Mouse (Mus musculus): Measurements from ENCODE around the gene Foxg1.

Foxg1 gene

DNA sequence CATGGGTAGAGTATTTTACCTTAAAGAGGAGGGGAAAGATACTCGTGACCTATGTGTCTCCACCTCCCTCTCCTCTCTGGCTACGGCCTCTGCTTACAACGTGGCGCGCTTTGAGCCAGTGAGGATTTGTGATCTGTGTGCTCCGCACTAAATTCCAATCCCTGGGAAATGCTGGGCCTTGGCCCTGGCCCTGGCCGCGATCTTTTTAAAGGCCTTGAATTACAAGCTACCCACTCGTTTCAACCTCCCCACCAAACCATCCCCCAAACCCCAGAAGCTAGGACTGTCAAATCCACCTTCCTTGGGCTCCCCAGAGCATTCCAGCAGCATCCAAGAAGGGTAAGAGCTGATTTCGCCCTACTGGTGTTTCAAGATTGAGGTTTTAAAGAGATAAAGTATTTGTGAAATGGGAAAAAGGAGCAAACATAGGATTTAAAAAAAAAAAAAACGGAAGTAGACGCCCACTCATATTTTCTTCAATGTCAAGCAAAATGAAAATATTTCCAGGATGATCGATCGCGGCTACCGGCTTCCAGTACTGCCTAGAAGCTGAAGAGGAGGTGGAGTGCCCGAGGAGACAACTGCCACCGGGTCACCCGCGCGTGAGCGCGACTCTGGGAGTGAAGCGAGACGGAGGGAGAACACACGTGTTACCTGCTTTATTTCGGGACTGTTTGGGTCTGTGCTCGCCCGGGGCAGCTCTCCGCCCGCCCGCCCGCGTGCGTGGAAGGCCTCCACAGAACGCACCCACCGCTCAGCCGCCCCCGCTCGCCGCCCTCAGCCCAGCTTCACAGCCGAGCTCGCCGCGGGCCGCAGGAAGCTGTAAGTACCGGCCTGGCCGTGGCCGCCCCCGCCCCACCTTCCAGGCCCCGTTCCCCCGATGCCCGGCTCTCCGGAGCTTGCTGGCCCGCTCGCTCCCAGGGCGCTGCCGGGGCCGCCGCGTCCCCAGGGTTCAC is at the start of gene Foxg1:
TSS of gene Foxg1 (plus strand) at position 96 of the 956 bp plus-strand sequence.
- peak; percentile 56 for DNase-seq (ENCODE audit: low spot score)

DNA sequence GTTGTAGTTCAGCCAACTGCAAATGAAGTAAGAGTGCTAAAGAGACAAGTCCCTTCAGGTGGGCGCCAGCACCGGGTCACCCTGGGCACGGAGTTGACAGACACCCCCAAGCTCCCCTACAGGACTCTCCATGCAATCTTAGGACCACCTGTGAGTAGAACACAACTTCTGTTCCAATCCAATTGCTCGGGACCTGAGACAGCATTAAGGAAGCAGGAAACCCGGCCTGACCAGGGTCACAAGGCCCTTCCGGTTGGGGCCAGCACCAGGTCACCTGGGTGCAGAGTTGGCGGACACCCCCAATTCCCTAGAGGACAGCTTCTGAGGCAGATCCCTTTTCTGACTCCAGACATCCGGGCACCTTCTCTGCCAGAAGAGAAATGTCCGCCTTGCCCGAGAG is 32.8 kb upstream of the Foxg1 start:
- DNase-seq (ENCODE audit: low spot score) = no peak

DNA sequence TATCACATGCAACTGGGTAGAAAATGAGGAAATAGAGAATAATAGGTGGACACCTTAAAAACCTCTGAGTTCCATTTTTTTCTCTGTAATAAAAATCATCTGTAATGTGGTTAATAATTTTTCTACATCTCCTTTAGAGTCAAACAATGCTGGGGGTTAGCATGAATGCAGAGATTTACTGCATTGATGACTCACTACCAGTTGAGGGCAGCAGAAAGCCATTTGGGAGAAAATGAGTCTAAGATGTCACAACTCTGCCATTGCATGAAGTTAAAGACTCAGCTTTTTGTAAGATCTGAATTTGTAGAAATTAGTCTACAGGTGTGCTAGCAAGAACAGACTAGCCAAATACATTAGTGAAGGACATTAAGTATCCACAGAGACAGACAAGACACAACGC is 13.5 kb upstream of the Foxg1 start:
- no peak for DNase-seq (ENCODE audit: low spot score)

DNA sequence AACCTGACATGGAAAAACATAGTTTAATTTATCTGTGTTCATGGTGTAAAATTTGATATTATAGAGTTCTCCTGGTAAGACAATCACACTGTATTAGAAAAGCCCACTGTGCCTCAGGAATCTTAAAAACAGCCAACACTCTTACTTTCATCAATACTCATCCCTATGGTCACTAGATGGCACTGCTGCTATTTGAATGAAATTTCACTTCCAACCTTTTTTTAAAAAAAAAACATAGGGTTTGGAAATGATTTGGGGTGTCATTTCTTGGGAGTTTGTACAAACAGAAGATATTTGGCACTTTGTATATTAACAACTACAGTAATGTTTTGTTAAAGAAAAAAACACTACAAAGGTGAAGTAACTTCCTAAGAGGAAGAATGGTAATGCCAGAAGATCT is 10.3 kb upstream of the Foxg1 start:
- DNase-seq (ENCODE audit: low spot score) = peak; percentile 58

DNA sequence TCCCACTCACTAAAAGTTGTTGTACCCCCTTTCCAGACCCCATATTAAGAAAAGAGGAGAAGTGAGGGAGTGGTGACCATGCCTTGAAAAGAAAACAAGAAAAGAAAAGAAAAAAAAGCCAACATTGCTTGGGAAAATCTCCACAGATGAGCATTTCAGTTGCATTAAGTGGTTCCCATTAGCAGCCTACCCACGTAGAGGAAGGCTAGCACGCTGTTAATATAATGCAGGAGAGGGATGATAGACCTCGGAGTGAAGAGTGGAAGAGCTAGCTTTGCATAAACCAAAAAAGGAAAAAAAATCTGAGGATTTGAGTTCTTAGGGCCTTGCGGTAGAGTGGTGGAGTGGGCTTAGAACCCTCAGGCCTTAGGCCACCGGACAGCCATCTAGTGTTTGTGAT is 9.3 kb upstream of the Foxg1 start:
- DNase-seq (ENCODE audit: low spot score) = no peak

DNA sequence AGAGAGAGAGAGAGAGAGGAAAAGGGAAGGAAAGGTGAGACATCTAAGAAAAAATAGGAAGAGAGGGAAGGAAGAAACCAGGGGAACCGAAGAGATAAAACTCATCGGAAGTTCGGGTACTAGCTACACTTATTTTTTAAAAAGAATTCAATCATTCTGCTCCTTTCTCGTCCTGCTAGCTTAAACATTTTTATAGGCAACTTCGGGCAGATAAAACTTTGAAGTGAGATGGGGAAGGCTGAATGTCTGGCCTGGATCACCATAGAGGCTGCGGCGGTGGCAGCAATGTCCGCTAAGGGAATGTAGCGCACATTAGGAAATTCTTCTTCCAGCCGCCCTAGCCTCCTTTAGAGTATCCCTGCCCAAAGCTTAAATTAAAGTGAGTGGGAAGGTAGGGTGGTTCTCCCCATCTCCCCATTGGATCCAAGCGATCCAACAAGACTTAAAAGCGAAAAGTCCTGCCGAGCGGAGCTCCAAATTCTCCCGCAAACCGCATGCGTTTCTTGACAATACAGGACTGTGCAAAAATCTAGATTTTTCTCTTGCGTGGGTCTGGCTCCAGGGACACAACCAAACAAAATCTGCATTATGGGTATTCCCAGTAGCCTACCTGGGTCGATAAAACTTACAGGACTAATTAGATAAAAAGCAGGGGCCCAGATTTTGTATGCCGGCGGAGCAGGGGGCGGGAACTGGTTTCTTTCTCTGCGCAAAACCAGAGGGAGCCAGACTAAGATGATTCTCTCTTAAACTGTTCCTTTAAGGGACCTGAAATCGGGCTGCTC is 8.4 kb upstream of the Foxg1 start:
- DNase-seq (ENCODE audit: low spot score) = no peak

DNA sequence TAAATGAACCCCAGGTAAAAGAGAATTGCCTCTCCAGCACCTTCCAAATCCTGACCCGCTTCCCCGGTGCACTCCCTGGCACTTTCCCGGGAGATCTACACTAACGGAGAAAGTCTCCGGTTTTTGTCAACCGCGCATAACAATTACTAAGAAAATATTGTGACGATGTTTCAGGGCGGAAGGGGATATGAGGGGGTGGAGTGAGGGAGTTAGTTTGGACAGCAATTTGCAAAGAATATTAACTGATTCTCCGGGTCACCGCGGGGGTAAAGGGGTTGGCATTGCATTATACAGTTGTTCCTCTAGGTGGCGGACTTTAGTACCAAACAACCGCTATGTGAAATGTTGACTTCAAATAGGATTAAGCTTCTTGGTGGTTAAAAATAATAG is 7.9 kb upstream of the Foxg1 start:
- DNase-seq (ENCODE audit: low spot score) = peak; percentile 66

DNA sequence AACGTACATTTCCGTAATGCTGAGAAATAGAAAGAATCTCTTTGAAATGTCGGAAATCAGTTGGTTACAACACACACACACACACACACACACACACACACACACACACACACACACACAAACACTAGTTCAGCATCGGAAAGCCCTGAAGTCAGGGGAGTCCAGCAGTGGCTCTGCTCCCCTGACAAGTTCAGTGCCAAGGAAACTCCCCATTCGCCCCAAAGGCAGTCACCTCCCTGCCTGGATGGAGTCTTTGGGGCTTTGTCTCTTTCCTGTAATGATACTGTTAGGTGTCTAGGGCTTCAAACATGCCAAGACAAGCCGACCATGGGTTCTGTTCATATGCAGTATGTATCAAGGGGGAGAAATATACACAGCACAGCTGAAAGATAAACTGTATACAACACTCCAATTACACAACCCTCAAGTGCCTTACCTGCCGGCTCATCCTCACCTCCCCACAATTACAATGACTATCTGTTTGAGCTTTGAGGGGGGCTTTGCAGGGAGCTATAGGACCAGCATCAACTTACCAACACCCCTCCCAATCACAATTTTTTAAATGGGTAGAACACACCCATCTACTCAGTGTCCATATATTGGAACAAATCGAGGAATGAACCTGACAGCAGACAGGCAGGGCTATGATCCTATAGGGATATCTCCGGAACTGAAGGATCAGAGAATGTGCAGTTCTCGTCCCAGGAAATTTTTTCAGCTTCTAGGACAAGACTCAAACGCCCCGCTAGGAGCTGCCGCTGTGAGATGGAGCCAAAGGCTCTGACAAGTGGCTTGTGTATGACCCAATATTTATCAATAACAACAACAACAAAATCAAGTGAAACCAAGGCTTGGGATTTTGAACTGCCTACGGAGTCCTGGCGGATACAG is 6.8 kb upstream of the Foxg1 start:
- DNase-seq (ENCODE audit: low spot score) = no peak

DNA sequence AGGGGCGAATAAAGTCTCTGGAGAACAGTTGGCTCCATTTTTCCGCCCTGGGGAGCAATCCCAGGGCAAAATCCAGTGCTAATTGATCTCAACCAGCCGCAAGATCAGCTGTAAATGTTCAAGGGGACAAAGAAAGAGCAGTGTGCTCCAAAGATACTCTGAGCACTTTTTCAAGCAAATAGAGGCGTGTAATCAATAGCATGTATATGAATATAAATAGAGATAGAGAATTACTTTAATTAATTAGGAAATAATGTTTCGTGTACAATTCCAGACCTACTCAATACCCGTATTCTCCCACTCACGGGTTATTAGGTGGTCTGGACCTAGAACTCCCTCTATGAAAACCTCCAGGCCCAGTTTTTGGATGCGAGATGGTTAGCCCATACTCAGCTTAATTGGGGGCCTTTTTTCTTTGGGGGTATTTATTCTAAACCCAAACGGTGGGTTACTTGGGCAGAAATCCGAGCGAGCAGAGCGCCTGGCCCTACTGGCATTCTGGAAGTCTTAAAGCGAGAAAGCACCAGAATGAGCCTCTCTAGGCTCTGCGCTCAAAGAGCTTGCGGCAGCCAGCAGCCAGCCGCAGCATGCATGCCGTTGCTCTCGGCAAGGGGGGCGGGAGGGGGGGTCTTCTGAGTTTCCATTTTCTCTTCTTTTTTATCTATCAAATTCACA is 6.0 kb upstream of the Foxg1 start:
- no peak for DNase-seq (ENCODE audit: low spot score)

DNA sequence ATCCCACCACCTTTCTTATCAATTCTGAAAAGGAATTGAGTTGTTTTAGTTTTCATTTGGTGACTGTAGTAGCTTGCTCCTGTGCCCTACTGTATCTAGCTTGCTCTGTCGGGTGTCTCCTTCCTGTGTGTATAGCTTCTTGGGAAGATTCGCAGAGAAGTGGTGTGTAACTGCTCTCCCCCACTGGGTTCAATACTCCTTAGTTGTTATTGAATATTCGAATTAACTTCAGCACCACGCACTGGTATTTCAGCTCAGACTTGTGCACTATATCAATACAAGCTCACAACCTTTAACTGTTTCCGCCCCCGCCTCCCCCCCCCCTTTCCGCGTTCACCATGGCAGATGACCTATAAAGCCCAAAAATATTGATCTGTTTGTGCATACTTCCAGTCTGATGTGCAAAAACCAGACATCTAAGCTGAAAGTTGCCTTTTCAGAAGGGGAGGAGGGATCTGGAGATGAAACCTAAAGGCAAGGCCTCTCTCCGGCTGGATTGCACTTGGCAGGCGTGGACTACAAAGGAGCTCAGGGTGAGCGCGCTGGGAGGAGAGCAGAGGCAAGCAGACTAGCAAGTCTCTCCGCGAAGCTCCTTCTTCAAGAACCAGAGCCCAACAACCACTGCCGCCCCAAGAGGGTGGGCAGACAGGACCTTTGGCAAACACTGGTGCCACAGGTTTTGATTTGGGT is 5.0 kb upstream of the Foxg1 start:
- peak; percentile 63 for DNase-seq (ENCODE audit: low spot score)

DNA sequence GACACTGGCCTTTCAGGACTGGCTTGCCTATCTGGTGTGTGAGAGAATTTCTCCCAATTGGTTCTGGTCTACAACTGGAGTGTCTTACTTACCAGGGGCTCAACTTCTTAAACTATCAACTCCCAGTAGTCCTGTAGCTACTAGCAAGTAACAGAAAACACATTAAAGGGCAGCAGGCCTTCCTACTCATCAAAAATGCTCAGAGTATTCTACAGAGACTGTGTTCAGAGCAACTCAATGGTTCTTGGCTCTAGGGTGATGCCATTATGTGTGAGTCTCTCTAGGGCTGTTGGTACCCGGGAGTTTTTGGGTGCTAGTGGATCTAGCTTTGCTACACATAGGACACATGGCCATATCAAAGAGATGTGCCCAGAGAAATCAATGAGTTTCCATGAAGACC is 3.5 kb upstream of the Foxg1 start:
- DNase-seq (ENCODE audit: low spot score) = no peak

DNA sequence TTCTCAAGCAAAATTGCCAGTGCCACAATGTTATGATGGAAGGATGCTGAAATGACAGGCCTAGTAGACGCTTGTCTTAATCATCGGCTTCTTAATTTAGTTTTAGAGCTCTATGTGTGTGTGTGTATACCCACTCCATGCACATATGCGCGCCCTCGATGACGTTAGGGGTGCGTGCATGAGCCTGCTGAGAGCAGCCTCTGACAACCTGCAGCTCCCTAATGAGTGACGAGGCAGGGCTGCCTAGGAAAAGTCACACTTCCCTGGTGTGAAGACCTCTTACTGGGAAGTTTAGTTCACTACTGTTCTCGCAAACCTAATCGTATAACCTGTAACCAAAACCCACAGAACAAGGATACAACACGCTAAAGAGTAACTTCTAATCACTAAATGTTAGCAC is 3.0 kb upstream of the Foxg1 start:
- DNase-seq (ENCODE audit: low spot score) = peak; percentile 43

DNA sequence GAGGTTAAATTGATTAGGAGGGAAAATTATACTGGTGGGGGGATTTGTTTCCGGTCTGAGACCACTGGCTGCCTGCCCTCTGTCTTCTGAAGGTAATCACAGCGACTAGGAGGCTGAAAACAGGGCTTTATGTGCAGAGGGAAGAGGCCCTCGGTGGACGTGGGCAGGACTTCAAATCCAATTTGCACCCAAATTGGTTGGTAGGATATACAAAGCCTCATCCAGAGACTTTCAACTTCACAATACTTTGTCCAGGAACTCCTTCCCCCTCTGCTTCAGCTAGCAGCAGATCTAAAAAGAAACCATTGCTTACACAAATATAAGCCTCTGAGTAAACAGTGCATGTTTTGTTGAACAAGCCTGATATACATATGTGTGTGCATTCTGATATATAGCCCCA is 2.0 kb upstream of the Foxg1 start:
- peak; percentile 23 for DNase-seq (ENCODE audit: low spot score)

DNA sequence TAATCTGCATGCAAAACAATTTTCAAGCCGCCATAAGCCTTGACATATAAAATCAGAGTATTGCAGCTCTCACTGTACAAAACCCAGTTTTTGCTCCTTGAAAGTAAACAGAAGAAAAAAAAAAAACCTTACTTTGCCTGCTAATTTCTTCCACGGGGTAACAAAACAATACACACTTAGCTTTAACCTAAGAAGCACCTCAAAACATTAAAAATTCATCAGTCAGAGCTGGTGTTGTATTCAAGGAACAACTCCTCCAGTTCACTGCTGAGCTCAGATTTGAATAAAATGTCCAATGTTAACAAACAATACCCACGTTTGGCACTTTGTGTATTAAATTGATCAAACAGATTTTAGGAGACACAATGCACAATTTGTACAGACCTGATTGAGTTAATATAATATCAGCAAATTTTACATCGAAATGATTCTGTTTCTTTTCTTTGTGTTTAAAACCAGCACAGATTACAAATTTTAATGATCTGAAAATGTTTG is 1.4 kb upstream of the Foxg1 start:
- no peak for DNase-seq (ENCODE audit: low spot score)

DNA sequence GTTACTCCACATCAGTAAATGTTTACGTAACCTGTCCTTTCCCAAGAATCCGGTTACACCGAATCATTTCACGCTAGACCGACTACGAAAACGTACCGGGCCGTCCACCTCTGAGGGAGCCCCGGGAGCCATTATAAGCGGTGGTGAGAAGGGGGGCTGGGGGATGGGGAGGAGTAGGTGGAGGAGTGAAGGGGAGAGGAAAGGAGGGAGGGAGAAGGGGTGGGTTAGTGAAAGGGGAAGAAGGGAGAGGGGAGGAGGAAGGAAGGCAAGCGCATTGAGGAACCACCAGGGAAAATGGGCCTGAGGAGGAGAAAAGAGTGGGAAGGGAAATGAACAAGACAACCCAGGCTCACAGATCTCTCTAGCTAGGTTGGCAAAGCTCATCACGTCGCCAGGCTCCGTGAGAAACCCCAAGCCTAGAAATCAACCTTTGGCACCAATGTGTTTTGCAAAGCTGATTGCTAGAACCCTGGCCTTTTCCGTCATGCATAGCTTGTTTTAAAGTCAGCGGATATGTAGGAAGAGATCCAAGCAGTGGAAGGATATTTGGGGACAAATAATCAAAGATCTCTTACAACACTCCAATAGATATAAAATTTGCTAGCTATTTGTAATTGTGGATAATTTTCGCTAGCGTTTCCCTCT is 617 bp upstream of the Foxg1 start:
- DNase-seq (ENCODE audit: low spot score) = peak; percentile 45

DNA sequence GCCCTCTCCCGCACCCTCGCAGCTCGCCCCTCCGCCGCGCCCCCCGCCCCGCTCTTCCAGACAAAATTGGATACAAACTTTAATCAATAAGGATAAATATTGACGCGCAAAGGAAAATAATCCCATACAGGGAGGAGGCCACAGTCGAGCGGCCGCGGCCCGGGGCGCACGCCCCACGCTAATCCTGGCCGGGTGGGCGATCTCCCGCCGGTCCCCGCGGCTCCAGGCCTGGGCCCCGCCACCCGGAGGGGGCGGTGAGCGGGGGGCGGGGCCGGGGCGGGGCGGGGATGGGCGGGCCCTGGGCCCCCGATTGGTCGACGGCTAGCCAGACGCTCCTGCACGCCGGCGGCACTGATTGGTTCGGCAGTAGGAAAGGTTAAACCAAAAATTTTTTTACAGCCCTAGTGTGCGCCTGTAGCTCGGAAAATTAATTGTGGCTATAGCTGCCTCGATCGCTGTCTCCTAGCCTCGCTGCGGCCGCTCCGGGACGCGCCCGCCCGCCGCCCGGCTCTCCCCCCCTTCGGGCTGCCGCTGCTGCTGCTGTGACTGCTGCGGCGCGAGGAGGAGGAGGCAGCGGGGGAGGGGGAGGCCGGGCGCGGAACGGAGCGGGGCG is 1.2 kb downstream of the Foxg1 start:
- peak; percentile 86 for DNase-seq (ENCODE audit: low spot score)

DNA sequence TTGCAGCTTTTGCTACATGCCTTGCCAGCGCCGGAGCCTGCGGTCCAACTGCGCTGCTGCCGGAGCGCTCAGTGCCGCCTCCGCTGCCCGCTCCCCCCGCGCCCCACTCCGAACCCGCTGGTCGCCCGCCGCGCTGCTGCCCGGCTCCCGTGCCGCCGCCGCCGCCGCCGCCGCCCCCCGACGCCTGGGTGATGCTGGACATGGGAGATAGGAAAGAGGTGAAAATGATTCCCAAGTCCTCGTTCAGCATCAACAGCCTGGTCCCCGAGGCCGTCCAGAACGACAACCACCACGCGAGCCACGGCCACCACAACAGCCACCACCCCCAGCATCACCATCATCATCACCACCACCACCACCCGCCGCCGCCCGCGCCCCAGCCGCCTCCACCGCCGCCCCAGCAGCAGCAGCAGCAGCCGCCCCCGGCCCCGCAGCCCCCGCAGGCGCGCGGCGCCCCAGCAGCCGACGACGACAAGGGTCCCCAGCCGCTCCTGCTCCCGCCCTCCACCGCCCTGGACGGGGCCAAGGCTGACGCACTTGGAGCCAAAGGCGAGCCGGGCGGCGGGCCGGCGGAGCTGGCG is 1.9 kb downstream of the Foxg1 start:
- DNase-seq (ENCODE audit: low spot score) = peak; percentile 23

DNA sequence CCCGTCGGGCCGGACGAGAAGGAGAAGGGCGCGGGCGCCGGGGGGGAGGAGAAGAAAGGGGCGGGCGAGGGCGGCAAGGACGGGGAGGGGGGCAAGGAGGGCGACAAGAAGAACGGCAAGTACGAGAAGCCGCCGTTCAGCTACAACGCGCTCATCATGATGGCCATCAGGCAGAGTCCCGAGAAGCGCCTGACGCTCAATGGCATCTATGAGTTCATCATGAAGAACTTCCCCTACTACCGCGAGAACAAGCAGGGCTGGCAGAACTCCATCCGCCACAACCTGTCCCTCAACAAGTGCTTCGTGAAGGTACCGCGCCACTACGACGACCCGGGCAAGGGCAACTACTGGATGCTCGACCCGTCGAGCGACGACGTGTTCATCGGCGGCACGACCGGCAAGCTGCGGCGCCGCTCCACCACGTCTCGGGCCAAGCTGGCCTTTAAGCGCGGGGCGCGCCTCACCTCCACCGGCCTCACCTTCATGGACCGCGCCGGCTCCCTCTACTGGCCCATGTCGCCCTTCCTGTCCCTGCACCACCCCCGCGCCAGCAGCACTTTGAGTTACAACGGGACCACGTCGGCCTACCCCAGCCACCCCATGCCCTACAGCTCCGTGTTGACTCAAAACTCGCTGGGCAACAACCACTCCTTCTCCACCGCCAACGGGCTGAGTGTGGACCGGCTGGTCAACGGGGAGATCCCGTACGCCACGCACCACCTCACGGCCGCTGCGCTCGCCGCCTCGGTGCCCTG is 2.6 kb downstream of the Foxg1 start, which contains the start of gene Gm43517:
TSS of gene Gm43517 (plus strand) at position 299 of the 755 bp plus-strand sequence.
- DNase-seq (ENCODE audit: low spot score) = peak; percentile 48

DNA sequence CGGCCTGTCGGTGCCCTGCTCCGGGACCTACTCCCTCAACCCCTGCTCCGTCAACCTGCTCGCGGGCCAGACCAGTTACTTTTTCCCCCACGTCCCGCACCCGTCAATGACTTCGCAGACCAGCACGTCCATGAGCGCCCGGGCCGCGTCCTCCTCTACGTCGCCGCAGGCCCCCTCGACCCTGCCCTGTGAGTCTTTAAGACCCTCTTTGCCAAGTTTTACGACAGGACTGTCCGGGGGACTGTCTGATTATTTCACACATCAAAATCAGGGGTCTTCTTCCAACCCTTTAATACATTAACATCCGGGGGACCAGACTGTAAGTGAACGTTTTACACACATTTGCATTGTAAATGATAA is 3.2 kb downstream of the Foxg1 start:
- no peak for DNase-seq (ENCODE audit: low spot score)

Data from layer of hippocampus, adult 11-12 months (tissue).